In genomic region chr3:66220554-66221242, GRCm38 (mm10) we compare ENCODE assay signal across 7 mouse cellular contexts. TPM values are rescaled to one million over a fixed set of nuclear protein-coding genes. Genes with fewer than 3 reads are reported as not detected.
DNase-seq lines count a peak whose midpoint lies in the region; ATAC-seq and TF ChIP-seq lines count a peak whose summit lies in the region.

No protein-coding gene starts in this region.

- WGBS in intestine, embryonic 14.5 days: under 1% methylated on average over 54 of the region's 54 CpGs
- under 1% methylated on average over 54 of the region's 54 CpGs for WGBS in limb, embryonic 13.5 days

- peak; percentile 49 for DNase-seq in R1 (ENCODE audit: low read depth, low spot score)
- peak; percentile 80 for DNase-seq in brain, embryonic 14.5 days (ENCODE audit: low read depth)
- peak; percentile 36 for DNase-seq in gastrocnemius, adult 18-20 months (ENCODE audit: low spot score)
- DNase-seq in intestine, embryonic 14.5 days (ENCODE audit: low spot score): peak; percentile 80
- peak; percentile 10 for DNase-seq in testis, postnatal 14 days (ENCODE audit: low spot score)

- H3K4me3 ChIP-seq in intestine, embryonic 14.5 days (ENCODE audit: low read depth, low read length): peak overlapping the region; percentile 50
- peak overlapping the region; percentile 68 for H3K4me3 ChIP-seq in limb, embryonic 13.5 days
- peak overlapping the region; percentile 13 for H3K4me3 ChIP-seq in myocyte

- no peaks in the 10 kb centered on the region for H3K36me3 ChIP-seq in intestine, embryonic 14.5 days (ENCODE audit: control insufficient read depth, insufficient read depth, low read length)
- H3K36me3 ChIP-seq in limb, embryonic 13.5 days: peaks cover 5% of the 10 kb centered on the region
- H3K36me3 ChIP-seq in myocyte (ENCODE audit: control insufficient read depth, insufficient read depth): no peaks in the 10 kb centered on the region

- peaks cover 5% of the 10 kb centered on the region; the same call in 1 of the 2 replicates for H3K27me3 ChIP-seq in intestine, embryonic 14.5 days (replicated peaks; ENCODE audit: control insufficient read depth, insufficient read depth, low read length)
- peaks cover 5% of the 10 kb centered on the region; the same call in 1 of the 2 replicates for H3K27me3 ChIP-seq in limb, embryonic 13.5 days
- H3K27me3 ChIP-seq in myocyte (ENCODE audit: control insufficient read depth, insufficient read depth, insufficient read length): no peaks in the 10 kb centered on the region

- no peak overlapping the region for H3K27ac ChIP-seq in intestine, embryonic 14.5 days (ENCODE audit: low read depth)
- H3K27ac ChIP-seq in limb, embryonic 13.5 days: peak overlapping the region; percentile 92

- H3K9me3 ChIP-seq in intestine, embryonic 14.5 days (ENCODE audit: control insufficient read depth, low read length): no peaks in the 10 kb centered on the region
- H3K9me3 ChIP-seq in limb, embryonic 13.5 days: no peaks in the 10 kb centered on the region

- no peak for TF ChIP-seq POLR2A in brain, embryonic 14.5 days (IDR thresholded peaks at IDR 0.05; ENCODE audit: borderline replicate concordance, extremely low read depth, insufficient read depth, insufficient read length, poor library complexity, severe bottlenecking)
- TF ChIP-seq POLR2A in myocyte (IDR thresholded peaks at IDR 0.05; ENCODE audit: insufficient read length, low read depth): no peak

- H3K4me1 ChIP-seq in intestine, embryonic 14.5 days (replicated peaks; ENCODE audit: control insufficient read depth, insufficient read depth, low read length): peaks cover 7% of the 10 kb centered on the region
- peaks cover 27% of the 10 kb centered on the region for H3K4me1 ChIP-seq in limb, embryonic 13.5 days

- ATAC-seq in intestine, embryonic 14.5 days (replicated peaks; ENCODE audit: low FRiP score, low TSS enrichment, low read depth): peak; percentile 87
- ATAC-seq in limb, embryonic 13.5 days (ENCODE audit: low FRiP score, low read depth): peak; percentile 67

- H3K4me2 ChIP-seq in intestine, embryonic 14.5 days (ENCODE audit: low read length): peak overlapping the region; percentile 85
- H3K4me2 ChIP-seq in limb, embryonic 13.5 days (replicated peaks): peak overlapping the region; percentile 92
- H3K4me2 ChIP-seq in myocyte (ENCODE audit: low read depth): peak overlapping the region; percentile 61

- H3K9ac ChIP-seq in intestine, embryonic 14.5 days (ENCODE audit: low read length): peak overlapping the region; percentile 44
- peak overlapping the region; percentile 95 for H3K9ac ChIP-seq in limb, embryonic 13.5 days

- no peak for TF ChIP-seq CTCF in brain, embryonic 14.5 days (IDR thresholded peaks at IDR 0.05; ENCODE audit: borderline replicate concordance, extremely low read depth, insufficient read depth, insufficient read length)

- no peaks in the 10 kb centered on the region for H3K79me2 ChIP-seq in myocyte (ENCODE audit: control insufficient read depth, insufficient read depth)

- H3ac ChIP-seq in myocyte (ENCODE audit: control insufficient read depth, insufficient read length): peak overlapping the region; percentile 38

TF ChIP-seq in myocyte, 11 proteins besides CTCF, POLR2A, EP300 and RAD21:
- TF ChIP-seq REST (IDR thresholded peaks at IDR 0.05; ENCODE audit: insufficient read depth, insufficient read length) (no peak), TCF12 (IDR thresholded peaks at IDR 0.05; ENCODE audit: insufficient read depth, poor library complexity, severe bottlenecking) (no peak), MAX (IDR thresholded peaks at IDR 0.05; ENCODE audit: low read depth) (no peak), MYOG (IDR thresholded peaks at IDR 0.05; ENCODE audit: control insufficient read depth in 1 of 3, insufficient read depth in 1 of 3, insufficient read length in 2 of 3, low read depth in 2 of 3) (no peak), MYOD1 (IDR thresholded peaks at IDR 0.05; ENCODE audit: control insufficient read depth in 1 of 3, insufficient read length in 2 of 3, low read depth in 2 of 3) (no peak), TCF3 (IDR thresholded peaks at IDR 0.05; ENCODE audit: insufficient read length, low read depth) (no peak), CEBPB (IDR thresholded peaks at IDR 0.05; ENCODE audit: insufficient read depth, poor library complexity, severe bottlenecking) (no peak), E2F4 (IDR thresholded peaks at IDR 0.05; ENCODE audit: insufficient read depth) (no peak), USF1 (IDR thresholded peaks at IDR 0.05; ENCODE audit: low read depth) (no peak), POLR2AphosphoS2 (IDR thresholded peaks at IDR 0.05; ENCODE audit: insufficient read length, low read depth) (no peak), SRF (IDR thresholded peaks at IDR 0.05; ENCODE audit: control insufficient read depth, insufficient read length, low read depth) (no peak)

RNA-seq across cellular contexts. Expression of gene Ptx3, which starts 1.0 kb away (rescaled TPM):
- polyA plus RNA-seq in brain, embryonic 14.5 days (2012; rRNA removed): 13.4 and 19.2 TPM in 2 replicates
- total RNA-seq in gastrocnemius, adult 18-20 months (2021): 1 to 10 TPM; 3.2 to 3.6 TPM
- polyA plus RNA-seq in intestine, embryonic 14.5 days (2014; fragmentation: Nextera tagmentation; extraction: Ambion mirVana): 3.6 and 3.9 TPM in 2 replicates
- polyA plus RNA-seq in limb, embryonic 13.5 days (2015; fragmentation: Nextera tagmentation; extraction: Ambion mirVana): 46.7 and 48.9 TPM in 2 replicates
- polyA plus RNA-seq in myocyte (2012; fragmentation: generic; extraction: Trizol): 0.88 TPM

Comparison
In these comparisons a context has a peak if more than half of its experiments do, and no peak if none do; other contexts are left out.
1. DNase-seq: peak in every context shown above with its lines; median percentile 80 in brain, embryonic 14.5 days; 80 in intestine, embryonic 14.5 days; 49 in R1; 36 in gastrocnemius, adult 18-20 months; 10 in testis, postnatal 14 days.
2. H3K4me3 ChIP-seq: peak in every context shown above with its lines; median percentile 68 in limb, embryonic 13.5 days; 50 in intestine, embryonic 14.5 days; 13 in myocyte.